Mouse (Mus musculus) neural tube, embryonic 12.5 days (tissue): ENCODE data around the gene Mmp19. TPM values are rescaled to one million over a fixed set of nuclear protein-coding genes. Genes with fewer than 3 reads are reported as not detected.

Experiments used
- ATAC-seq: fragments of 200-750 bp; cut with Nextera tagmentation; 2 replicates; pipeline ENCODE4 v1.8.0; 2017; ENCODE audit warnings: low read depth, mild to moderate bottlenecking, moderate TSS enrichment, moderate library complexity; ENCODE audit not compliant: low FRiP score
- H3K27ac ChIP-seq: fragments of 300-500 bp; sonication (generic); 2 replicates; pipeline ENCODE4 v1.5.1; 2016
- H3K27me3 ChIP-seq: fragments of 300-500 bp; sonication (generic); replicated peaks from 2 replicates; pipeline ENCODE4 v1.6.1; 2016; ENCODE audit warnings: mild to moderate bottlenecking
- H3K36me3 ChIP-seq: fragments of 300-500 bp; sonication (generic); 2 replicates; pipeline ENCODE4 v1.6.1; 2016; ENCODE audit warnings: mild to moderate bottlenecking
- H3K4me1 ChIP-seq: fragments of 300-500 bp; sonication (generic); 2 replicates; pipeline ENCODE4 v1.6.1; 2016
- H3K4me2 ChIP-seq: fragments of 300-500 bp; sonication (generic); replicated peaks from 2 replicates; pipeline ENCODE4 v1.6.1; 2016; ENCODE audit warnings: mild to moderate bottlenecking
- H3K4me3 ChIP-seq: fragments of 300-500 bp; sonication (generic); 2 replicates; pipeline ENCODE4 v1.5.1; 2016
- H3K9ac ChIP-seq: fragments of 300-500 bp; sonication (generic); 2 replicates; pipeline ENCODE4 v1.6.1; 2016; ENCODE audit warnings: mild to moderate bottlenecking
- H3K9me3 ChIP-seq: fragments of 300-500 bp; sonication (generic); 2 replicates; pipeline ENCODE4 v1.6.1; 2016; ENCODE audit warnings: mild to moderate bottlenecking
- WGBS: fragments of 180-500 bp; shearing (Covaris S2); methylation state at CpG from one replicate; pipeline ENCODE4 v1.1.7; 2016; 5-methylcytosine and 5-hydroxymethylcytosine counted together
- polyA plus RNA-seq: library from polyadenylated mRNA; unstranded; fragments of >200 nt; fragmentation: Nextera tagmentation; extraction: Ambion mirVana; gene quantifications from 2 replicates; pipeline ENCODE4 v1.2.1, GENCODE M21; 2016

The Mmp19 gene
- polyA plus RNA-seq, 1 experiment from 2014 or later: 0.28 TPM

GRCm38 (mm10) chr10:128773685-128774084 lies 17.0 kb upstream of the Mmp19 start:
- no peak for ATAC-seq

GRCm38 (mm10) chr10:128778441-128778840 lies 12.3 kb upstream of the Mmp19 start:
- Histone ChIP-seq H3K4me1 (no peaks in the 10 kb centered on the region), H3K4me3 (no peak overlapping the region), H3K4me2 (no peak overlapping the region), H3K27ac (no peak overlapping the region), H3K9ac (no peak overlapping the region), H3K27me3 (no peaks in the 10 kb centered on the region), H3K9me3 (no peaks in the 10 kb centered on the region), H3K36me3 (no peaks in the 10 kb centered on the region)
- 92% methylated on average over 2 of the region's 2 CpGs for WGBS
- ATAC-seq: no peak

More at GRCm38 (mm10) chr10:128773685-128774084, 17.0 kb upstream of the Mmp19 start:
- no peaks in the 10 kb centered on the region for H3K4me1 ChIP-seq
- no peak overlapping the region for H3K27ac ChIP-seq
- no peaks in the 10 kb centered on the region; the same call in 1 of the 2 replicates for H3K36me3 ChIP-seq
- no peaks in the 10 kb centered on the region for H3K27me3 ChIP-seq
- H3K9me3 ChIP-seq: no peaks in the 10 kb centered on the region
- no peak overlapping the region for H3K9ac ChIP-seq
- H3K4me2 ChIP-seq: no peak overlapping the region
- no peak overlapping the region for H3K4me3 ChIP-seq
- 30% methylated on average over 5 of the region's 5 CpGs for WGBS

- no peaks in the 10 kb centered on the region for H3K36me3 ChIP-seq
- WGBS: 43% methylated on average over 8 of the region's 8 CpGs
- H3K4me1 ChIP-seq: no peaks in the 10 kb centered on the region
- H3K4me2 ChIP-seq: no peak overlapping the region
- ATAC-seq: no peak
- H3K27me3 ChIP-seq: no peaks in the 10 kb centered on the region
- H3K4me3 ChIP-seq: no peak overlapping the region
- no peak overlapping the region for H3K9ac ChIP-seq
- H3K9me3 ChIP-seq: peaks cover 6% of the 10 kb centered on the region
- no peak overlapping the region for H3K27ac ChIP-seq
Observed at GRCm38 (mm10) chr10:128779011-128779795, 11.5 kb upstream of the Mmp19 start.

- ATAC-seq: no peak
Observed at GRCm38 (mm10) chr10:128780200-128780599, 10.5 kb upstream of the Mmp19 start.

GRCm38 (mm10) chr10:128792041-128792440 lies 1.3 kb downstream of the Mmp19 start:
- no peak overlapping the region for H3K27ac ChIP-seq
- no peaks in the 10 kb centered on the region for H3K27me3 ChIP-seq
- no peak overlapping the region for H3K4me3 ChIP-seq
- no peak overlapping the region for H3K9ac ChIP-seq
- no peak for ATAC-seq
- H3K9me3 ChIP-seq: no peaks in the 10 kb centered on the region
- no peaks in the 10 kb centered on the region for H3K36me3 ChIP-seq
- H3K4me1 ChIP-seq: no peaks in the 10 kb centered on the region
- H3K4me2 ChIP-seq: no peak overlapping the region

More at GRCm38 (mm10) chr10:128780200-128780599, 10.5 kb upstream of the Mmp19 start:
- no peak overlapping the region for H3K27ac ChIP-seq
- WGBS: 100% methylated on average over 1 of the region's 1 CpGs
- H3K4me3 ChIP-seq: no peak overlapping the region
- peaks cover 14% of the 10 kb centered on the region for H3K9me3 ChIP-seq
- H3K9ac ChIP-seq: no peak overlapping the region
- H3K36me3 ChIP-seq: no peaks in the 10 kb centered on the region
- H3K4me2 ChIP-seq: no peak overlapping the region
- no peaks in the 10 kb centered on the region for H3K4me1 ChIP-seq
- H3K27me3 ChIP-seq: no peaks in the 10 kb centered on the region

GRCm38 (mm10) chr10:128793258-128793657 lies 2.5 kb downstream of the Mmp19 start:
- no peak for ATAC-seq
- no peak overlapping the region for H3K4me3 ChIP-seq
- 100% methylated on average over 1 of the region's 1 CpGs for WGBS

GRCm38 (mm10) chr10:128794391-128794790 lies 3.7 kb downstream of the Mmp19 start:
- ATAC-seq: no peak
- Histone ChIP-seq H3K4me3 (no peak overlapping the region), H3K9me3 (no peaks in the 10 kb centered on the region), H3K4me1 (no peaks in the 10 kb centered on the region), H3K36me3 (no peaks in the 10 kb centered on the region), H3K4me2 (no peak overlapping the region), H3K9ac (no peak overlapping the region), H3K27me3 (no peaks in the 10 kb centered on the region), H3K27ac (no peak overlapping the region)
- 89% methylated on average over 5 of the region's 5 CpGs for WGBS

More at GRCm38 (mm10) chr10:128793258-128793657, 2.5 kb downstream of the Mmp19 start:
- Histone ChIP-seq H3K4me2 (no peak overlapping the region), H3K4me1 (no peaks in the 10 kb centered on the region), H3K27me3 (no peaks in the 10 kb centered on the region), H3K27ac (no peak overlapping the region), H3K36me3 (no peaks in the 10 kb centered on the region), H3K9me3 (no peaks in the 10 kb centered on the region), H3K9ac (no peak overlapping the region)

GRCm38 (mm10) chr10:128795581-128795980 lies 4.9 kb downstream of the Mmp19 start:
- Histone ChIP-seq H3K4me2 (no peak overlapping the region), H3K4me3 (no peak overlapping the region), H3K4me1 (no peaks in the 10 kb centered on the region), H3K9ac (no peak overlapping the region), H3K36me3 (peaks cover 7% of the 10 kb centered on the region; the same call in 1 of the 2 replicates), H3K27ac (no peak overlapping the region), H3K9me3 (no peaks in the 10 kb centered on the region), H3K27me3 (no peaks in the 10 kb centered on the region)
- WGBS: 99% methylated on average over 3 of the region's 3 CpGs
- no peak for ATAC-seq

- Histone ChIP-seq H3K36me3 (peaks cover 18% of the 10 kb centered on the region; the same call in 1 of the 2 replicates), H3K27ac (no peak overlapping the region), H3K4me3 (no peak overlapping the region), H3K9me3 (no peaks in the 10 kb centered on the region), H3K4me1 (peaks cover 16% of the 10 kb centered on the region), H3K27me3 (no peaks in the 10 kb centered on the region), H3K4me2 (no peak overlapping the region), H3K9ac (no peak overlapping the region)
- no peak for ATAC-seq
- 94% methylated on average over 8 of the region's 8 CpGs for WGBS
Observed at GRCm38 (mm10) chr10:128798676-128799075, 8.0 kb downstream of the Mmp19 start.

- Histone ChIP-seq H3K9ac (0 out of 2 replicates have a peak overlapping the region, but pooled peaks have one; percentile 29), H3K4me2 (peak overlapping the region; percentile 3; the same call in 1 of the 2 replicates), H3K27me3 (no peaks in the 10 kb centered on the region), H3K36me3 (peaks cover 21% of the 10 kb centered on the region; the same call in 1 of the 2 replicates), H3K27ac (no peak overlapping the region), H3K4me1 (peaks cover 27% of the 10 kb centered on the region), H3K4me3 (no peak overlapping the region), H3K9me3 (no peaks in the 10 kb centered on the region)
- no peak for ATAC-seq
- 86% methylated on average over 16 of the region's 16 CpGs for WGBS
Observed at GRCm38 (mm10) chr10:128801981-128802495, 11.3 kb downstream of the Mmp19 start.

GRCm38 (mm10) chr10:128802956-128803355 lies 12.2 kb downstream of the Mmp19 start:
- peak overlapping the region; percentile 78 for H3K4me2 ChIP-seq
- H3K9ac ChIP-seq: peak overlapping the region; percentile 78
- H3K4me1 ChIP-seq: peaks cover 36% of the 10 kb centered on the region
- no peaks in the 10 kb centered on the region for H3K9me3 ChIP-seq
- peaks cover 21% of the 10 kb centered on the region; the same call in 1 of the 2 replicates for H3K36me3 ChIP-seq
- no peak overlapping the region for H3K27ac ChIP-seq
- H3K27me3 ChIP-seq: no peaks in the 10 kb centered on the region
- ATAC-seq: no peak
- peak overlapping the region; percentile 82; the same call in 1 of the 2 replicates for H3K4me3 ChIP-seq
- 67% methylated on average over 4 of the region's 4 CpGs for WGBS

GRCm38 (mm10) chr10:128803361-128803760 lies 12.7 kb downstream of the Mmp19 start:
- 20% methylated on average over 6 of the region's 6 CpGs for WGBS
- Histone ChIP-seq H3K27ac (no peak overlapping the region; the same call in 1 of the 2 replicates), H3K36me3 (peaks cover 24% of the 10 kb centered on the region), H3K4me1 (peaks cover 40% of the 10 kb centered on the region), H3K4me2 (peak overlapping the region; percentile 78), H3K4me3 (peak overlapping the region; percentile 82), H3K9ac (peak overlapping the region; percentile 78), H3K27me3 (no peaks in the 10 kb centered on the region), H3K9me3 (no peaks in the 10 kb centered on the region)
- ATAC-seq: no peak
